Mouse (Mus musculus): ENCODE data around the gene Pwp2.
"Not testable (repeated sequence)": the region's sequence is repeated elsewhere in the genome, so short reads cannot be mapped to it uniquely, and the experiment has no call there.

Gene Pwp2

GRCm38 (mm10) chr10:78139572-78140250 lies 45.2 kb downstream of the Pwp2 start:
- DNase-seq, result no peak

- peak; percentile 59 for DNase-seq
These were observed 46.0 kb downstream of the Pwp2 start for GRCm38 (mm10) chr10:78138812-78139523.

- DNase-seq, result no peak
These were observed 47.8 kb downstream of the Pwp2 start for GRCm38 (mm10) chr10:78137191-78137590.

- DNase-seq, result no peak
These were observed 49.0 kb downstream of the Pwp2 start for GRCm38 (mm10) chr10:78135947-78136346.

- peak; percentile 61 for DNase-seq
These were observed 49.8 kb downstream of the Pwp2 start for GRCm38 (mm10) chr10:78134975-78135798.

GRCm38 (mm10) chr10:78134400-78134799 lies 50.5 kb downstream of the Pwp2 start:
- DNase-seq, result no peak

DNA sequence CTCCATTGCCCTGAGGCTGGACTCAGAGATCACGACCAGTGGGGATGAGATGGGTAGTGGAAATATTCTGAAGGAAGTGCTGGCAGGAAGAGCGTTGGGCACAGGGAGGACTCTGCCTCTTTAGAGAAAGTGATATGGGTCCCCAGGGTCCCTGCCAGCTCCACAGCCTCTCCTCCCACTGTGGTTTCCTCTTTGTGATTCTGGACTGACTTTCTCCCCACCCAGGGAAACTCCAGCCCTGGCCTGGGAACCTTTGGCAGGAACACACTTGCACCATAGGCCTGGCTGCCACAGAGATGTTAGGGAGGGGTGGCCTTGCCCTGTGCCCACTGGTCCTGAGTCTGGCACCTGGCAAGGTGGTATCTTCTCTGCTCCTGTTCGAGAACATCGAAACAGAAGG lies 55.0 kb downstream of the Pwp2 start:
- no peak for DNase-seq

DNA sequence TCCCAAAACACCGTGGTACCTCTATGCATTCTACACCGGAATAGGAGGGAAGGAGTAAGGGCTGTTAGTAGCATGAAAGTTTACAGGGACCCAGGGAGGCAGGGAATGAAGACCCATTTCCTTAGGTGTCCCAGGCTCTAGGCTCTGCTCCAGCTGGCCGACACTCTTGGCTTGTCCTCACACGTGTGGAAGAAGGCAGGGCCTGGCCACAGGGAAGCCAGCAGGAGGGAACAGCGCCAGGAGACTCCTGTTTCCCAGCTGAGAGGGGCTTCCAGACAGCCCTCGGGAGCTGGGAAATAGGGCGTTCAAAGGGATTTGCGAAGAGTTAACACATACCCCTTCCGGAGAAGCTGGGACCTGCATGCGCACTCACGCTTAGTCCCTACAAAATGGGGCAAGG lies 55.5 kb downstream of the Pwp2 start:
- peak; percentile 52 for DNase-seq

- no peak for DNase-seq
These were observed 56.3 kb downstream of the Pwp2 start for GRCm38 (mm10) chr10:78128647-78129046.

- DNase-seq, result peak; percentile 49
These were observed 57.0 kb downstream of the Pwp2 start for GRCm38 (mm10) chr10:78127931-78128330.

DNA sequence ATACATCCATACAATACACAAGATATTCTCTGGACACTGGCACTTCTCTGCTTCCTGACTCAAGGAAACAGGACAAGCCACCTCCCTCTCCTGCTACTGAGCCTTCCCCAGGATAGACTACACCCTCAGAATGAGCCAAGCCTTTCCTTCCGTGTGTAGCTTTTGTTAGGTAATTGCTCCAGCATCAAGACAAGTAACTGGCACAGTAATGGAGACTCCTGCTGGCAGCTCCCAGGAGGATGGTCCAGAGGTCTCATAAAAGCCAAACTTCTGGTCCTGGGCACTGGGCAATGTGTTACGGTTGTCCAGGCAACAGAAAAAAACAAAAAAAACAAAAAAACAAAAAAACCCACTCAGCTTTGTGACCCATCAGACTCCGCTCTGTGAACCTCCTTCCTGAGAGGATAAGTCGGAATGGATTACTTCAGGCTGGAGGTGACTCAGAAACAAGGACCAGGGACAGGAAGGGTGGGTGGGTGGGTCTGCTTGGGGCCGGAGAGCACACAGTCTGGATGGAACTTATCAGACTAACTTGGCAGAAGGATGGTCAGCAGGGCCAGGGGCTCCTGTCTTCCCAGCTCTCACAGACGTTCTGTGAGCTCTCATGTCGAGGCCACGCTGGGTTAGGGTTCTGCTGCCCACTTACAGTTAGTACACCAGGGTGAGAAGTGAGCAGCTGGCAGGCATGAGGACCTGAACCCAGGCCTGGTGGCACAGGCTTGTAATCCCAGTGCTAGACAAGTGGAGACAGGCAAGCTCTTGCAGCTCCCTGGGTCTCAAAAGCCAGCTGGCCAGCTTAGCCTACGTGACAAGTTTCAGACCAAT lies 57.7 kb downstream of the Pwp2 start:
- DNase-seq, result no peak

DNA sequence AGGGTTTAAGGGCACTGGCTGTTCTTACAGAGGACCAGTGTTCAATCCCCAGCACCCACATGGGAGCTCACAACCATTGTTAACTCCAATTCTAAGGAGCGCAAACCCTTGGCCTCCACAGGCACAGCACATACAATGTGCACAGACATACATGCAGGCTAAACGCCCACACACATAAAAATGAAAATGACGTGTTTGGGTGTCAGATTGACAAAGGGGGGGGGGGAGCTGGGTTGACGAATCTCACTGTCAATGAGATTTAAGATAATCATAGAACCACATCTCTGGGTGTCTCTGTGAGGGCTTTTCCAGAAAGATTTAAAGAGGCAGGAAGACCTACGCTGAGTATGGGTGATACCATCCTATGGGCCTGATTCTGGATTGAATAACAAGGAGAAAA lies 58.6 kb downstream of the Pwp2 start:
- DNase-seq, result no peak

- not testable (repeated sequence) for DNase-seq
These were observed 59.9 kb downstream of the Pwp2 start for GRCm38 (mm10) chr10:78125061-78125460.

DNA sequence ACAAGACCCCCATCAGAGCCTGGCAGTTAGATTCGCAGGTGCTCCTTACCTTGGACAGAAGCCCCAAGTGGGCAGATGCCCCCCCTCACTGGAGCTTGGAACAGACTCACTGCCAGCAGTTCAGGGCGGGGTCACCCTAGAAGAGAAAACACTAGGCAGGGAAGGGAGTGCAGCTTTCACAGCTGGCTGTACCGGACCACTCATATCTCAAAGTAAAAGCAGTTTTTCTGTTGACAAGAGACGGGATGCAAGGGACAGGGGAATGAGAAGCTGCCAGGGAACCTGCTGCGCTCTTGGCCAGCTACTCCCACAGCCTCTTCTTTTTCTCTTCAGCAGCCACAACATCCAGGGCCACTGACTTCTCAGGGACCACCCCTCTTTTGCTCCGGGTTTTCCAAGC lies 60.8 kb downstream of the Pwp2 start:
- not testable (repeated sequence) for DNase-seq

All from kidney, adult 18-20 months (tissue).